18 mouse cellular contexts compared by ENCODE assay signal in the genomic region with DNA sequence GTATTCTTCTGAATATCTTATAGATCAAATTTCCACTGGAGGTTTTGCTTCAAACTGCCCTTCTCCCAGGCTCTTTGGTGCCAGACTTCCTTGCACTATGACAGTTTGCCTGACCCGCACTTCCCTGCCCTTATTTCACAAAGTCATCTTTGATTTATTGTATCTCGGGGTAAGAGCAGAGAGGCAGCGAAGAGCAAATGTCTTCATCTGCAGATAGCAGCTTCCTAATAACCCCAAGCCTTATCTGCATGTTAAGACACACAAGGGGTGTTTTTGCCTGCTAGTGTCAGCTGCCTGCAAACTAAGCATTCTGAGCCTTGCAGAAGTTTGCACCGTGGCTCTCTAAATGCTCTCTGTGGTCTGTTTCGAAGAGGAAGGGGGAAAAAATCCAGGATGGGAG. TPM values are rescaled to one million over a fixed set of nuclear protein-coding genes. Genes with fewer than 3 reads are reported as not detected.
"Had no signal": no experiment of that assay in that cellular context is flagged by ENCODE, and none has a peak within 500 bp of the region (broad histone marks: within the 10 kb centered on the region; RNA-seq: fewer than 3 reads in every experiment).

No protein-coding gene starts in this region.

- DNase-seq: kidney, adult 11 months; left cerebral cortex, postnatal 4 days; lung, adult 18-20 months; lung, postnatal 10 days; lung, postnatal 4 days; midbrain, embryonic 14.5 days; retina, postnatal 1 day; right cerebral cortex, postnatal 4 days; spleen, adult 18-20 months; thymus, adult 18-20 months; thymus, postnatal 14 days had no signal

- H3K4me1 ChIP-seq: limb, embryonic 13.5 days; neural tube, embryonic 12.5 days had no signal

- H3K9me3 ChIP-seq: limb, embryonic 13.5 days; midbrain, embryonic 10.5 days; neural tube, embryonic 12.5 days had no signal

- H3K4me2 ChIP-seq: limb, embryonic 13.5 days; neural tube, embryonic 12.5 days had no signal

- H3K4me3 ChIP-seq: limb, embryonic 13.5 days; midbrain, embryonic 10.5 days; myocyte; neural tube, embryonic 12.5 days had no signal

- H3K9ac ChIP-seq: limb, embryonic 13.5 days; liver, embryonic 14.5 days; neural tube, embryonic 12.5 days had no signal

- H3K27ac ChIP-seq: kidney, postnatal 0 days; limb, embryonic 13.5 days; liver, embryonic 14.5 days; midbrain, embryonic 10.5 days; neural tube, embryonic 12.5 days had no signal

- H3K27me3 ChIP-seq: limb, embryonic 13.5 days; neural tube, embryonic 12.5 days had no signal

- H3K36me3 ChIP-seq: limb, embryonic 13.5 days; midbrain, embryonic 10.5 days; neural tube, embryonic 12.5 days had no signal

RNA-seq across cellular contexts. Expression of a gene that starts 29.5 kb away (rescaled TPM):
- total RNA-seq: megakaryocyte, adult 5-6 weeks had no signal
